Mouse (Mus musculus) neural tube, embryonic 15.5 days (tissue): Measurements from ENCODE around the gene Itgb2. TPM values are rescaled to one million over a fixed set of nuclear protein-coding genes. Genes with fewer than 3 reads are reported as not detected.

Experiments
- ATAC-seq: fragments of 200-750 bp; cut with Nextera tagmentation; 2 replicates; pipeline ENCODE4 v1.8.0; 2017; ENCODE audit warnings: mild to moderate bottlenecking, moderate TSS enrichment, moderate library complexity; ENCODE audit not compliant: low FRiP score
- H3K27ac ChIP-seq: fragments of 300-500 bp; sonication (generic); replicated peaks from 2 replicates; pipeline ENCODE4 v1.5.1; 2015; ENCODE audit warnings: mild to moderate bottlenecking, inconsistent platforms
- H3K27me3 ChIP-seq: fragments of 300-500 bp; sonication (generic); replicated peaks from 2 replicates; pipeline ENCODE4 v1.6.1; 2015; ENCODE audit warnings: inconsistent platforms
- H3K36me3 ChIP-seq: fragments of 300-500 bp; sonication (generic); 2 replicates; pipeline ENCODE4 v1.6.1; 2015; ENCODE audit warnings: inconsistent platforms
- H3K4me1 ChIP-seq: fragments of 300-500 bp; sonication (generic); 2 replicates; pipeline ENCODE4 v1.6.1; 2015; ENCODE audit warnings: inconsistent platforms
- H3K4me2 ChIP-seq: fragments of 300-500 bp; sonication (generic); 2 replicates; pipeline ENCODE4 v1.6.1; 2015; ENCODE audit warnings: inconsistent platforms, mild to moderate bottlenecking, moderate library complexity
- H3K4me3 ChIP-seq: fragments of 300-500 bp; sonication (generic); replicated peaks from 2 replicates; pipeline ENCODE4 v1.5.1; 2015; ENCODE audit warnings: mild to moderate bottlenecking, inconsistent platforms
- H3K9ac ChIP-seq: fragments of 300-500 bp; sonication (generic); replicated peaks from 2 replicates; pipeline ENCODE4 v1.6.1; 2015; ENCODE audit warnings: mild to moderate bottlenecking, inconsistent platforms
- H3K9me3 ChIP-seq: fragments of 300-500 bp; sonication (generic); replicated peaks from 2 replicates; pipeline ENCODE4 v1.6.1; 2016; ENCODE audit warnings: inconsistent platforms
- WGBS: fragments of 180-500 bp; shearing (Covaris S2); methylation state at CpG from one replicate; pipeline ENCODE4 v1.1.7; 2015; ENCODE audit warnings: mixed read lengths; 5-methylcytosine and 5-hydroxymethylcytosine counted together
- polyA plus RNA-seq: library from polyadenylated mRNA; unstranded; fragments of >200 nt; fragmentation: Nextera tagmentation; extraction: Ambion mirVana; gene quantifications from 2 replicates; pipeline ENCODE4 v1.2.1, GENCODE M21; 2015

Gene Itgb2
- 1.0 and 4.8 TPM in 2 replicates for polyA plus RNA-seq

DNA sequence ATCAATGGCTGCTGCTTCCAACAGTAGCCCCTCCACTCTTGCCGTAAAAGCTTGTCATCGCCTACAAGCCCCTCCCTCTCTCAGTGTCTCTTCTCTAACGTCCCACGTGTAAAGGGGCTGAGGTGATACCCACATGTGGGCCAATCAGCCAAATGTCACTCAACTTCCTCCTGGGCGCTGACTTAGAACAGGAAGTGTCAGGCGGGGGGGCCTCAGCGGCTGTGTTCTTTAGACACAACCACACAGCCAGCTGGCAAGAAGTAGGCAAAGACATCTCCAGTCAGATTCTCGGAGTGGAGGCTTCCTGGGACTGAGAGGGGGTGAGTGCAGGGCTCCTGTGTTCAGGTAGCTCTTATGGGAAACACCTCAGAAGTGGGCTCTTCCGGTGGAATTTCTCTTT, at the start of gene Itgb2:
Itgb2 (plus strand) TSS at position 113 of the 400 bp plus-strand sequence.
- no peak within 1 kb of the TSS for H3K4me2 ChIP-seq
- no peaks in the 10 kb centered on the region for H3K36me3 ChIP-seq
- H3K4me3 ChIP-seq = no peak within 1 kb of the TSS
- H3K4me1 ChIP-seq = no peaks in the 10 kb centered on the region
- no peak for ATAC-seq
- no peaks in the 10 kb centered on the region for H3K27me3 ChIP-seq
- H3K9me3 ChIP-seq = no peaks in the 10 kb centered on the region
- H3K9ac ChIP-seq = no peak within 1 kb of the TSS
- no peak within 1 kb of the TSS for H3K27ac ChIP-seq
- 77% methylated on average over 9 of the region's 9 CpGs for WGBS

DNA sequence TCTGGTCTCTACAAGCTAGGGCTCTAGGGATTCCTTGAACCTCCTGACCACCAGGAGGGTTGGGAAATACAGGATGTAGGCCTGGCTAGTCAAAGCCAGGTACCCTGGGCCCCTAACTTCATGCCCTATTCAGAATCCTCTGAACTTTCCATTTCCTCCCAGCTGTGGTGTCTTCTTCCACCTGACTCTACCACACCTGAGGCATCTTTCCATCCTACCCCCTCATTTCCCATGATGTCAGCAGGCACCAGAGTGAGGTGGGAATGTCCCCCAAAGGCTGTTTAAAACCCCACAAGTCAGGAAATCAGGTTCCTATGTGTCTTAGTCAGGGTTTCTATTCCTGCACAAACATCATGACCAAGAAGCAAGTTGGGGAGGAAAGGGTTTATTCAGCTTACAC, 48.2 kb upstream of the Itgb2 start:
- Histone ChIP-seq H3K4me3 (no peak overlapping the region), H3K36me3 (peaks cover 9% of the 10 kb centered on the region; the same call in 1 of the 2 replicates), H3K4me1 (no peaks in the 10 kb centered on the region), H3K27ac (no peak overlapping the region), H3K9ac (no peak overlapping the region), H3K4me2 (no peak overlapping the region), H3K27me3 (no peaks in the 10 kb centered on the region), H3K9me3 (no peaks in the 10 kb centered on the region)
- no peak for ATAC-seq

GRCm38 (mm10) chr10:77484205-77484935, 45.7 kb upstream of the Itgb2 start:
- H3K9ac ChIP-seq = no peak overlapping the region
- peaks cover 34% of the 10 kb centered on the region for H3K36me3 ChIP-seq
- no peak overlapping the region for H3K27ac ChIP-seq
- no peak overlapping the region for H3K4me2 ChIP-seq
- no peaks in the 10 kb centered on the region for H3K4me1 ChIP-seq
- 78% methylated on average over 18 of the region's 18 CpGs for WGBS
- H3K4me3 ChIP-seq = no peak overlapping the region
- no peak for ATAC-seq
- H3K27me3 ChIP-seq = no peaks in the 10 kb centered on the region
- no peaks in the 10 kb centered on the region for H3K9me3 ChIP-seq

- 85% methylated on average over 3 of the region's 3 CpGs for WGBS
- no peak for ATAC-seq
Observed at GRCm38 (mm10) chr10:77485786-77486185, 44.3 kb upstream of the Itgb2 start.

DNA sequence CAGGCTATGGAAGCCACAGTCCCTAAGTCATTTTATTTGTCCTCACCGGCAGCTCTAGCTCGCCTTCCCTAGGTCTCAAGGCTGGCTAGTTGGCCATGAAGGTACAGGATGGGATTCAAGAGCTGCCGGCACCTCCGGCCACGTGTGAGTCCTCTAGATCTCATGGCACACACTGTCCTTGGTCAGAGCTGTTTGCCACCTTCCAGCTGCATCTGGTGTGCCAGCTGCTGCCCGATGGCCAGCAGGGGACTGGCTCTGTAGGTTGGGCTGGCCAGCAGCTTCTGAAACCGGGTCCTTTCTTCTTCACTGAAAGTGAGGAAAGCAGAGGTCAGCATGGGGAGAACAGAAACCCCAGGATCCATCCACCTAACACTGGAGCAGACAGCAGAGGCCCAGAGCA, 41.9 kb upstream of the Itgb2 start:
- 93% methylated on average over 7 of the region's 7 CpGs for WGBS
- no peak overlapping the region for H3K4me2 ChIP-seq
- H3K4me1 ChIP-seq = no peaks in the 10 kb centered on the region
- H3K36me3 ChIP-seq = peaks cover 50% of the 10 kb centered on the region
- no peak for ATAC-seq
- H3K9me3 ChIP-seq = no peaks in the 10 kb centered on the region
- no peak overlapping the region for H3K9ac ChIP-seq
- no peaks in the 10 kb centered on the region for H3K27me3 ChIP-seq
- H3K4me3 ChIP-seq = no peak overlapping the region
- H3K27ac ChIP-seq = no peak overlapping the region

More at GRCm38 (mm10) chr10:77485786-77486185, 44.3 kb upstream of the Itgb2 start:
- no peaks in the 10 kb centered on the region for H3K4me1 ChIP-seq
- no peaks in the 10 kb centered on the region for H3K27me3 ChIP-seq
- no peak overlapping the region for H3K27ac ChIP-seq
- no peak overlapping the region for H3K9ac ChIP-seq
- H3K4me3 ChIP-seq = no peak overlapping the region
- H3K4me2 ChIP-seq = no peak overlapping the region
- H3K36me3 ChIP-seq = peaks cover 41% of the 10 kb centered on the region
- no peaks in the 10 kb centered on the region for H3K9me3 ChIP-seq

DNA sequence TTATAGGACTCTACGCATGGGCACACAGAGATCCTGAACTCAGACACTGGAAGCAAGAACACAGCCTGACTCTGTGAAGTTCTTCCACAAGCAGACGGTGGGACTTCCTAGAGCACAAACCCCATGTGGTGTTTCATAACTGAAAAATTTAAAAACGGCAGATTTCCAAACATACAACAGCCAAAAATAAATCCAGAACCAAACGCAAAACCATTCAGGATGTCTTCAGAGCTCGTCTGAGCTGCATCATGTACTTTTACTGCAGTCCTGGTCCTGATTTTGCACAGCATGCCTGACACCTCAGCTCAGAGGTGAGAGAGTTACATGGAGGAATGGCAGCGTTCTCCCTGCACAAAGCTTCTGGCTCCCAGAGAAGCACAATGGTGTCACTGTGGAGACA, 38.5 kb upstream of the Itgb2 start:
- no peak overlapping the region for H3K27ac ChIP-seq
- no peak overlapping the region for H3K9ac ChIP-seq
- 90% methylated on average over 6 of the region's 6 CpGs for WGBS
- no peak overlapping the region for H3K4me2 ChIP-seq
- no peaks in the 10 kb centered on the region for H3K27me3 ChIP-seq
- peaks cover 60% of the 10 kb centered on the region for H3K36me3 ChIP-seq
- no peak for ATAC-seq
- no peak overlapping the region for H3K4me3 ChIP-seq
- no peaks in the 10 kb centered on the region for H3K9me3 ChIP-seq
- no peaks in the 10 kb centered on the region for H3K4me1 ChIP-seq

DNA sequence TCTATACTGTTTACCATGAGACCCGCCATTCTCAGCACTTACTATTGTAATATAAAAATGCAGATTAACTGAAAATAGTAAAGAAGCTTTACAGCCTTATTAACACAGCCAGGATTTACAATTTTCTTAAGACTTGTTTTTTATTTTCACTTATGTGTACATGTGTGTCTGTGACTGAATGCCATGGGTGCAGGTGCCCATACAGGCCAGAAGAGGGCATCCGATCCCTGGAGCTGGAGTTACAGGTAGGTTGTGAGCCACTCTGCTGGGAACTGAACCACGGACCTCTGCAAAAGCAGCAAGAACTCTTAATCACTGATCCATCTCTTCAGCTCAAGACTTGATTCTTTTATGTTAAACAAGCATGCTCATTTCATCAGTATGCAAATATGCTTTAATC, 37.2 kb upstream of the Itgb2 start:
- H3K4me2 ChIP-seq = no peak overlapping the region
- WGBS = 95% methylated on average over 3 of the region's 3 CpGs
- no peaks in the 10 kb centered on the region for H3K9me3 ChIP-seq
- no peak overlapping the region for H3K9ac ChIP-seq
- no peak overlapping the region for H3K4me3 ChIP-seq
- no peak for ATAC-seq
- H3K4me1 ChIP-seq = no peaks in the 10 kb centered on the region
- H3K27me3 ChIP-seq = no peaks in the 10 kb centered on the region
- peaks cover 55% of the 10 kb centered on the region for H3K36me3 ChIP-seq
- no peak overlapping the region for H3K27ac ChIP-seq

- 93% methylated on average over 13 of the region's 13 CpGs for WGBS
- Histone ChIP-seq H3K4me3 (no peak overlapping the region), H3K27ac (no peak overlapping the region), H3K4me1 (no peaks in the 10 kb centered on the region), H3K27me3 (no peaks in the 10 kb centered on the region), H3K36me3 (peaks cover 42% of the 10 kb centered on the region), H3K9me3 (no peaks in the 10 kb centered on the region), H3K4me2 (no peak overlapping the region), H3K9ac (no peak overlapping the region)
- no peak for ATAC-seq
Observed at GRCm38 (mm10) chr10:77497185-77497584, 32.9 kb upstream of the Itgb2 start.

DNA sequence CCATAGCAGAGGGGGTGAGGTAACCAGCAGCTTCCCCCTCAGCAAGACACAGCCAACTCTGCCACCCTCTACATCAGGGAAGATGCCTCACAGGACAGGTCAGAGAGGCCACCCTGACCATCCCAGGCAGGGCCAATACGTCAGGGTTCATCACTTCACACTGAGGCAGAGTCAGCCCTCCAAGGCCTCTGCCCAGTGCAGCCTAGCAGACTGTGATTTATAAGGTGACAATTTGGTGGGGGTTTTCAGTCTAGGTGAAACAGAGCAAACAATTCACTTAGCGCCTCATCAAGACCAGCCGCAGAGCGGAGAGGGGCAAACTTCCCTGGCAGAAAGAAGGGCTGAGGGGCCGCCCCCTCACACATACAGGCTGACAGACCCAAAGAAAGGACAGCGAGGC, 31.8 kb upstream of the Itgb2 start:
- peaks cover 44% of the 10 kb centered on the region for H3K36me3 ChIP-seq
- ATAC-seq = no peak
- H3K27me3 ChIP-seq = no peaks in the 10 kb centered on the region
- H3K4me1 ChIP-seq = no peaks in the 10 kb centered on the region
- H3K4me2 ChIP-seq = no peak overlapping the region
- no peaks in the 10 kb centered on the region for H3K9me3 ChIP-seq
- WGBS = 70% methylated on average over 6 of the region's 6 CpGs
- no peak overlapping the region for H3K4me3 ChIP-seq
- H3K9ac ChIP-seq = no peak overlapping the region
- H3K27ac ChIP-seq = no peak overlapping the region

- Histone ChIP-seq H3K27me3 (no peaks in the 10 kb centered on the region), H3K36me3 (peaks cover 39% of the 10 kb centered on the region), H3K9ac (no peak overlapping the region), H3K4me2 (no peak overlapping the region), H3K4me3 (no peak overlapping the region), H3K9me3 (no peaks in the 10 kb centered on the region), H3K27ac (no peak overlapping the region), H3K4me1 (no peaks in the 10 kb centered on the region)
- WGBS = 82% methylated on average over 14 of the region's 14 CpGs
- no peak for ATAC-seq
Observed at GRCm38 (mm10) chr10:77500636-77501035, 29.4 kb upstream of the Itgb2 start.

DNA sequence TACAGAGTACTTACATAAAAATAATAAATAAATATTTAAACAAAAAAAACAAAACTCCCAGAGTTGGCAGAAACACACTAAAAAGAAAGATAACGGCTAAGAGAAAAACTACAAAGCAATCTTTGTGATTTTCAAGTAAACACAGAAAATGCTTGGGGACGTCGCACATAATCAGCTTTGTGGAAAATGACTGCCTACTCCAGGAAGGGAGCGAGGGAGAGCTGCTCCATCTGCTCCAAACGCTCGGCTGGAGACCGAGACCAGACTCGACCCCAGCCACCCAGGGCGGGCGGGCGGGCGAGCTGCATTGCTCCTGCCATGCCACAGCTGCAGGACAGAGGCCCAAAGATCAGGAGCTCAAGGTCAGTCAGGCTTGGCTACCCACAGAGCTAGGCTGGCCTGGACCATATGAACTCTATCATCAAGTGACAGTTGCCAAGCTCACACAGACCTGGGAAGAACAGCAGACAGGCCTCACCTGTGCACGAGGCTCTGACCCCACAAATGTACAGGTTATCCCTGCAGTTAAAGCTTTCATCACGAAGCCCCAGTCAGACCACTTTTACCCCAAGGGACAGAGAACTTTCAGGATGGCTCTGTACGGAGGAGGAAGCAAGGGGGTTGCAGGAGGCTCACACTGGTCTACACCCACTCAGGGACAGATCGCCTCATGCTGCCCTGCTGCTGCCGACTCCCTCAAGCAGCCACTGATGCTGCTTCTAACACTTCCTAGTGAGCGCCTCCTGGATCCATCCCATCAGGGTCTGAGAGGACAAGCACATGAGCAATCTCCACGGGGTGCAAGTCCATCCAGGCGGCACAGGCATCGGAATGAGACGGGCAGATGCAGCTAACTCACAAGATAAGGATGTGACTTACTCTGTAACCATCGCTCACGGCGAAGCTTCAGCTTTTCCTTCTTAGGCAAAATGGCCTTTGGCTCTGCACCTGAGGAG, 26.8 kb upstream of the Itgb2 start:
- no peak for ATAC-seq
- Histone ChIP-seq H3K4me3 (no peak overlapping the region), H3K36me3 (peaks cover 45% of the 10 kb centered on the region), H3K9me3 (no peaks in the 10 kb centered on the region), H3K4me1 (no peaks in the 10 kb centered on the region), H3K4me2 (no peak overlapping the region), H3K27ac (no peak overlapping the region), H3K27me3 (no peaks in the 10 kb centered on the region), H3K9ac (no peak overlapping the region)
- 91% methylated on average over 25 of the region's 25 CpGs for WGBS

- Histone ChIP-seq H3K9me3 (no peaks in the 10 kb centered on the region), H3K4me3 (no peak overlapping the region), H3K4me1 (peaks cover under 1% of the 10 kb centered on the region; the same call in 1 of the 2 replicates), H3K36me3 (peaks cover 47% of the 10 kb centered on the region), H3K9ac (no peak overlapping the region), H3K4me2 (no peak overlapping the region), H3K27me3 (no peaks in the 10 kb centered on the region), H3K27ac (no peak overlapping the region)
- WGBS = 93% methylated on average over 6 of the region's 6 CpGs
- ATAC-seq = no peak
Observed at GRCm38 (mm10) chr10:77504143-77504542, 25.9 kb upstream of the Itgb2 start.
